Mouse (Mus musculus) spleen, adult 2 months (tissue): ENCODE measurements at regions not wholly inside any gene's neighbourhood (a gene's known extent, or its start where the extent isn't known, plus 50 kb on each side); places are given as distances from the start of the nearest gene placed in this dataset.

Experiments used
- CTCF ChIP-seq: fragments of 200-500 bp; IDR thresholded peaks from 2 replicates; pipeline ENCODE4 v1.5.1; 2011; ENCODE audit warnings: mild to moderate bottlenecking, inconsistent platforms; ENCODE audit not compliant: insufficient read depth, insufficient read length, insufficient replicate concordance; ENCODE audit errors: extremely low read depth
- POLR2A ChIP-seq: fragments of 200-500 bp; IDR thresholded peaks from 2 replicates; pipeline ENCODE4 v1.6.1; 2011; ENCODE audit warnings: low read depth, low read length, inconsistent platforms

DNA sequence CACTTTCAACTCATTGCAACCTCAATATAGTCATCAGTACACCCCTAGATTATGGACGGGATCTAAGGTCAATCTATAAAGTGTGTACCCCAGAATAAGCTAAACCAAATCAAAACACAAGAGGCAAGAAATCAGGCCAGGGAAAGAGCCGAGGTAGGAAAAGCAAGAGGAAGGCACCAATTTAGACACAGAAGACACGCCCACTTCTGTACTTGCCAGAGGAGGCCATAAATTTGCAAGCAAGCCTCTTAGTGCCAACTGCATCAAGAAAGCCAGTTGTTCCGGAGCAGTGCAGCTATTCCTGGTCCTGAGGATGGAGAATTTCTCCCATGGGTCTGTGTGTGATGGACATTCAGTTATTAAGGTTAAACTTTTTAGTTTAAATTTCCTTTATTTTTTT lies 179.7 kb upstream of the Smlr1 start:
- TF ChIP-seq POLR2A, result no peak
- TF ChIP-seq CTCF, result no peak
